9 mouse cellular contexts compared by ENCODE assay signal in genomic region chr11:102145471-102146001, GRCm38 (mm10). TPM values are rescaled to one million over a fixed set of nuclear protein-coding genes. Genes with fewer than 3 reads are reported as not detected.
DNase-seq lines count a peak whose midpoint lies in the region; ATAC-seq and TF ChIP-seq lines count a peak whose summit lies in the region.
"Had no signal": no experiment of that assay in that cellular context is flagged by ENCODE, and none has a peak within 500 bp of the region (broad histone marks: within the 10 kb centered on the region; RNA-seq: fewer than 3 reads in every experiment).

TSS of gene Nags (plus strand) at chr11:102145513.

- H3K27ac ChIP-seq in heart, adult 2 months, result no peak within 1 kb of the TSS
- H3K27ac ChIP-seq in hindbrain, embryonic 10.5 days, result no peak within 1 kb of the TSS
- no peak within 1 kb of the TSS for H3K27ac ChIP-seq in midbrain, embryonic 11.5 days (ENCODE audit: low read depth, low read length)

- H3K9me3 ChIP-seq in hindbrain, embryonic 10.5 days, result no peaks in the 10 kb centered on the region
- H3K9me3 ChIP-seq in midbrain, embryonic 11.5 days (ENCODE audit: control insufficient read depth, low read length), result no peaks in the 10 kb centered on the region

- TF ChIP-seq CTCF in heart, adult 2 months (IDR thresholded peaks at IDR 0.05), result no peak

- peaks cover 21% of the 10 kb centered on the region for H3K27me3 ChIP-seq in heart, adult 2 months (ENCODE audit: control insufficient read depth, insufficient read depth, low read length)
- peaks cover 80% of the 10 kb centered on the region for H3K27me3 ChIP-seq in hindbrain, embryonic 10.5 days (ENCODE audit: insufficient read depth, poor library complexity, severe bottlenecking)
- peaks cover 51% of the 10 kb centered on the region for H3K27me3 ChIP-seq in midbrain, embryonic 11.5 days (ENCODE audit: control insufficient read depth, insufficient read depth, low read length)

- H3K4me3 ChIP-seq in heart, adult 2 months, result peak within 1 kb of the TSS; percentile 14; the same call in 1 of the 2 replicates
- peak within 1 kb of the TSS; percentile 47 for H3K4me3 ChIP-seq in hindbrain, embryonic 10.5 days
- peak within 1 kb of the TSS; percentile 18 for H3K4me3 ChIP-seq in midbrain, embryonic 11.5 days (ENCODE audit: low read depth, low read length)

- H3K4me1 ChIP-seq in heart, adult 2 months (ENCODE audit: control insufficient read depth, insufficient read depth, low read length), result no peaks in the 10 kb centered on the region
- peaks cover 30% of the 10 kb centered on the region for H3K4me1 ChIP-seq in hindbrain, embryonic 10.5 days (replicated peaks)
- H3K4me1 ChIP-seq in midbrain, embryonic 11.5 days (ENCODE audit: control insufficient read depth, insufficient read depth, low read length), result 0 out of 2 replicates have a peak, but pooled peaks cover 9% of the 10 kb centered on the region

- peak within 1 kb of the TSS; percentile 39 for H3K4me2 ChIP-seq in midbrain, embryonic 11.5 days

- H3K79me2 ChIP-seq in heart, adult 2 months (replicated peaks; ENCODE audit: control insufficient read depth, insufficient read depth, low read length), result no peaks in the 10 kb centered on the region

- WGBS in heart, adult 2 months, result 4% methylated on average over 50 of the region's 50 CpGs
- 2% methylated on average over 50 of the region's 50 CpGs for WGBS in hindbrain, embryonic 10.5 days
- under 1% methylated on average over 50 of the region's 50 CpGs for WGBS in midbrain, embryonic 11.5 days

- intact Hi-C loops in heart, adult 2 months (cut with DNase I), result no loop called here

- DNase-seq in heart, adult 2 months, result no peak
- DNase-seq in heart, adult 8-10 months (ENCODE audit: low spot score), result no peak
- peak; percentile 59 for DNase-seq in ZHBTc4 (ENCODE audit: low read depth, low spot score)
- peak; percentile 41 for DNase-seq in hindbrain, embryonic 10.5 days (ENCODE audit: low spot score)
- DNase-seq in midbrain, embryonic 11.5 days (ENCODE audit: low spot score, missing footprints), result peak; percentile 94
- DNase-seq in left cerebral cortex, adult 18-20 months (ENCODE audit: low spot score in 2 of 2), result no peak
- DNase-seq in right cerebral cortex, adult 18-20 months, result no peak

- no peak for TF ChIP-seq POLR2A in heart, adult 2 months (IDR thresholded peaks at IDR 0.05; ENCODE audit: insufficient read depth, low read depth, low read length)

- peak within 1 kb of the TSS; percentile 9; the same call in 1 of the 2 replicates for H3K9ac ChIP-seq in heart, adult 2 months (ENCODE audit: low read depth, low read length)
- no peak within 1 kb of the TSS for H3K9ac ChIP-seq in midbrain, embryonic 11.5 days (ENCODE audit: low read length)

- no peak for TF ChIP-seq EP300 in heart, adult 2 months (IDR thresholded peaks at IDR 0.05; ENCODE audit: insufficient read depth, low read depth, low read length)

- H3K36me3 ChIP-seq in heart, adult 2 months (ENCODE audit: control insufficient read depth, insufficient read depth, low read length), result no peaks in the 10 kb centered on the region
- no peaks in the 10 kb centered on the region for H3K36me3 ChIP-seq in hindbrain, embryonic 10.5 days
- no peaks in the 10 kb centered on the region for H3K36me3 ChIP-seq in midbrain, embryonic 11.5 days (ENCODE audit: control insufficient read depth, insufficient read depth, low read length)

- 0 out of 2 replicates have a peak, but pooled peaks have one; percentile 9 for ATAC-seq in midbrain, embryonic 11.5 days (ENCODE audit: low FRiP score)
- ATAC-seq in megakaryocyte progenitor cell, adult 5-6 weeks (replicated peaks; ENCODE audit: poor library complexity), result no peak; the same call in 1 of the 2 replicates

RNA-seq across cellular contexts. Expression of gene Nags, which starts in this region (rescaled TPM):
- not detected for total RNA-seq in heart, adult 2 months (2021)
- 0.06 and 0.12 TPM in 2 replicates for polyA plus RNA-seq in heart, adult 2 months (2012; rRNA removed)
- total RNA-seq in heart, adult 8-10 months (2022), result under 1 TPM; 0.14 to 0.30 (median 0.22) TPM
- 0.10 TPM in 1 of 2 replicates, not detected in the other for polyA plus RNA-seq in hindbrain, embryonic 10.5 days (2016; fragmentation: Nextera tagmentation; extraction: Ambion mirVana)
- polyA plus RNA-seq in midbrain, embryonic 11.5 days (2014; fragmentation: Nextera tagmentation; extraction: Ambion mirVana), result not detected in 2 replicates
- total RNA-seq in left cerebral cortex, adult 18-20 months (2021), result not detected
- 0.29 and 0.39 TPM in 2 replicates for total RNA-seq in megakaryocyte progenitor cell, adult 5-6 weeks (2015)
- 0.20 TPM in 1 of 2 replicates, not detected in the other for total RNA-seq in megakaryocyte progenitor cell, adult 5-6 weeks (2017)
- polyA plus RNA-seq: C2C12 had no signal

Comparison
In these comparisons a context has a peak if more than half of its experiments do, and no peak if none do; other contexts are left out.
1. Peak in DNase-seq and H3K4me3 ChIP-seq in hindbrain, embryonic 10.5 days; RNA of the gene not detected or under 1 TPM.
2. Peak in DNase-seq, ATAC-seq, H3K4me3 ChIP-seq and H3K4me2 ChIP-seq in midbrain, embryonic 11.5 days; RNA of the gene not detected or under 1 TPM.